Mouse (Mus musculus) adrenal gland, postnatal 14 days (tissue): ENCODE data around the gene Atxn2. TPM values are rescaled to one million over a fixed set of nuclear protein-coding genes. Genes with fewer than 3 reads are reported as not detected.

Experiments
- DNase-seq: peaks from one replicate; pipeline ENCODE4 v3.0.0; 2021; ENCODE audit warnings: mixed read lengths
- microRNA-seq, 2 experiments: library from miRNA; unstranded; fragments of <30 nt; microRNA quantifications; one replicate each; pipeline ENCODE4 v1.2.0; 2021
- total RNA-seq: library from RNA; stranded (reverse); gene quantifications from 2 replicates; pipeline ENCODE4 v1.2.3, GENCODE M21; 2021

Gene Atxn2
- total RNA-seq, 1 experiment from 2014 or later: 187 TPM

GRCm38 (mm10) chr5:121861964-121862363 is 150.8 kb downstream of the Atxn2 start:
- no peak for DNase-seq

GRCm38 (mm10) chr5:121864330-121864729 is 153.2 kb downstream of the Atxn2 start:
- DNase-seq: no peak

Small RNAs within 50 kb of the gene (microRNA-seq; reads per million reads assigned to microRNA genes)
- 1.7 to 2.3 reads per million in 2 experiments for gene Mir7031

Other genes with a start within 250 kb of the Atxn2 start
- not detected in 2 replicates for gene Adam1b, start 207.9 kb upstream of the Atxn2 start, total RNA-seq
- 5.7 and 5.8 TPM in 2 replicates for gene Adam1a, start 165.9 kb upstream of the Atxn2 start, total RNA-seq
- not detected in 2 replicates for gene Gm42878, start 165.9 kb upstream of the Atxn2 start, total RNA-seq
- gene Mapkapk5, start 165.4 kb upstream of the Atxn2 start, total RNA-seq: 93.2 and 96.4 TPM in 2 replicates
- 1,038 and 1,196 TPM in 2 replicates for gene Aldh2, start 117.5 kb upstream of the Atxn2 start, total RNA-seq
- gene Acad12, start 92.4 kb upstream of the Atxn2 start, total RNA-seq: 25.1 and 29.1 TPM in 2 replicates
- 36.5 and 41.1 TPM in 2 replicates for gene Acad10, start 50.8 kb upstream of the Atxn2 start, total RNA-seq
- gene Brap, start 50.8 kb upstream of the Atxn2 start, total RNA-seq: 55.0 and 57.1 TPM in 2 replicates
- 35.6 and 43.0 TPM in 2 replicates for gene Sh2b3, start 126.3 kb downstream of the Atxn2 start, total RNA-seq
- 7.1 and 8.8 TPM in 2 replicates for gene Pheta1, start 137.6 kb downstream of the Atxn2 start, total RNA-seq